Mouse (Mus musculus): ENCODE results near the gene Elob. TPM values are rescaled to one million over a fixed set of nuclear protein-coding genes. Genes with fewer than 3 reads are reported as not detected.

Elob gene
- polyA plus RNA-seq (2015; fragmentation: Nextera tagmentation; extraction: Ambion mirVana) = 632 and 659 TPM in 2 replicates

GRCm38 (mm10) chr17:23829064-23829619 lies at the start of gene Elob:
Gene Elob, minus strand, starts transcription at chr17:23829136.

GRCm38 (mm10) chr17:23867756-23868155 lies 38.8 kb upstream of the Elob start, which contains the start of gene Prss21:
Gene Prss21, plus strand, starts transcription at chr17:23868056.

GRCm38 (mm10) chr17:23843812-23844273 lies 14.9 kb upstream of the Elob start, which contains the start of the genes Prss32 and Prss41:
Gene Prss32, plus strand, starts transcription at chr17:23843855.
Gene Prss41, minus strand, starts transcription at chr17:23844172.

GRCm38 (mm10) chr17:23836006-23836575 lies 7.2 kb upstream of the Elob start, which contains the start of gene Prss33:
Gene Prss33, minus strand, starts transcription at chr17:23836056.

GRCm38 (mm10) chr17:23790269-23791078 lies 38.5 kb downstream of the Elob start, which contains the start of gene Srrm2:
Gene Srrm2, plus strand, starts transcription at chr17:23790532.

GRCm38 (mm10) chr17:23785561-23786471 lies 43.1 kb downstream of the Elob start, which contains the start of gene Flywch2:
Gene Flywch2, minus strand, starts transcription at chr17:23786081.

Other genes starting within 250 kb of the Elob start
- 1.9 and 2.2 TPM in 2 replicates for gene Zfp13, start 229.6 kb downstream of the Elob start, polyA plus RNA-seq (2015; fragmentation: Nextera tagmentation; extraction: Ambion mirVana)
- not detected in 2 replicates for gene Zscan10, start 228.3 kb downstream of the Elob start, polyA plus RNA-seq (2015; fragmentation: Nextera tagmentation; extraction: Ambion mirVana)
- 3.0 and 4.4 TPM in 2 replicates for gene Mmp25, start 183.9 kb downstream of the Elob start, polyA plus RNA-seq (2015; fragmentation: Nextera tagmentation; extraction: Ambion mirVana)
- 0.11 and 0.35 TPM in 2 replicates for gene Bicdl2, start 168.6 kb downstream of the Elob start, polyA plus RNA-seq (2015; fragmentation: Nextera tagmentation; extraction: Ambion mirVana)
- gene Hcfc1r1, start 155.5 kb downstream of the Elob start, polyA plus RNA-seq (2015; fragmentation: Nextera tagmentation; extraction: Ambion mirVana) = 43.1 and 43.5 TPM in 2 replicates
- 21.1 and 22.3 TPM in 2 replicates for gene Thoc6, start 155.3 kb downstream of the Elob start, polyA plus RNA-seq (2015; fragmentation: Nextera tagmentation; extraction: Ambion mirVana)
- 3.4 and 4.0 TPM in 2 replicates for gene Tnfrsf12a, start 151.7 kb downstream of the Elob start, polyA plus RNA-seq (2015; fragmentation: Nextera tagmentation; extraction: Ambion mirVana)
- 0.11 TPM in 1 of 2 replicates, not detected in the other for gene Cldn6, start 149.9 kb downstream of the Elob start, polyA plus RNA-seq (2015; fragmentation: Nextera tagmentation; extraction: Ambion mirVana)
- 0.08 TPM in 2 replicates for gene Cldn9, start 145.1 kb downstream of the Elob start, polyA plus RNA-seq (2015; fragmentation: Nextera tagmentation; extraction: Ambion mirVana)
- 0.11 TPM in 1 of 2 replicates, not detected in the other for gene 1520401A03Rik, start 106.4 kb downstream of the Elob start, polyA plus RNA-seq (2015; fragmentation: Nextera tagmentation; extraction: Ambion mirVana)
- 37.2 and 39.2 TPM in 2 replicates for gene Pkmyt1, start 102.8 kb downstream of the Elob start, polyA plus RNA-seq (2015; fragmentation: Nextera tagmentation; extraction: Ambion mirVana)
- gene Paqr4, start 88.3 kb downstream of the Elob start, polyA plus RNA-seq (2015; fragmentation: Nextera tagmentation; extraction: Ambion mirVana) = 10.5 and 12.2 TPM in 2 replicates
- not detected in 2 replicates for gene Kremen2, start 83.3 kb downstream of the Elob start, polyA plus RNA-seq (2015; fragmentation: Nextera tagmentation; extraction: Ambion mirVana)
- gene Flywch1, start 57.5 kb downstream of the Elob start, polyA plus RNA-seq (2015; fragmentation: Nextera tagmentation; extraction: Ambion mirVana) = 19.2 and 22.6 TPM in 2 replicates
- 3.5 and 6.6 TPM in 2 replicates for gene Flywch2, start 43.1 kb downstream of the Elob start, polyA plus RNA-seq (2015; fragmentation: Nextera tagmentation; extraction: Ambion mirVana)
- gene Srrm2, start 38.6 kb downstream of the Elob start, polyA plus RNA-seq (2015; fragmentation: Nextera tagmentation; extraction: Ambion mirVana) = 290 and 303 TPM in 2 replicates
- gene Prss33, start 6.9 kb upstream of the Elob start, polyA plus RNA-seq (2015; fragmentation: Nextera tagmentation; extraction: Ambion mirVana) = not detected in 2 replicates
- gene Prss32, start 14.7 kb upstream of the Elob start, polyA plus RNA-seq (2015; fragmentation: Nextera tagmentation; extraction: Ambion mirVana) = not detected in 2 replicates
- gene Prss41, start 15.0 kb upstream of the Elob start, polyA plus RNA-seq (2015; fragmentation: Nextera tagmentation; extraction: Ambion mirVana) = not detected in 2 replicates
- gene Prss21, start 38.9 kb upstream of the Elob start, polyA plus RNA-seq (2015; fragmentation: Nextera tagmentation; extraction: Ambion mirVana) = not detected in 2 replicates
- gene Dcpp1, start 51.7 kb upstream of the Elob start, polyA plus RNA-seq (2015; fragmentation: Nextera tagmentation; extraction: Ambion mirVana) = not detected in 2 replicates
- gene Dcpp2, start 51.7 kb upstream of the Elob start, polyA plus RNA-seq (2015; fragmentation: Nextera tagmentation; extraction: Ambion mirVana) = not detected in 2 replicates
- gene Dcpp3, start 88.3 kb upstream of the Elob start, polyA plus RNA-seq (2015; fragmentation: Nextera tagmentation; extraction: Ambion mirVana) = not detected in 2 replicates
- gene Sbp, start 112.5 kb upstream of the Elob start, polyA plus RNA-seq (2015; fragmentation: Nextera tagmentation; extraction: Ambion mirVana) = not detected in 2 replicates
- gene Sbpl, start 126.1 kb upstream of the Elob start, polyA plus RNA-seq (2015; fragmentation: Nextera tagmentation; extraction: Ambion mirVana) = not detected in 2 replicates
- 0.20 and 0.36 TPM in 2 replicates for gene Prss30, start 151.4 kb upstream of the Elob start, polyA plus RNA-seq (2015; fragmentation: Nextera tagmentation; extraction: Ambion mirVana)
- gene Prss22, start 169.0 kb upstream of the Elob start, polyA plus RNA-seq (2015; fragmentation: Nextera tagmentation; extraction: Ambion mirVana) = not detected in 2 replicates
- gene Prss27, start 209.0 kb upstream of the Elob start, polyA plus RNA-seq (2015; fragmentation: Nextera tagmentation; extraction: Ambion mirVana) = not detected in 2 replicates
- 16.6 and 18.2 TPM in 2 replicates for gene Kctd5, start 244.3 kb upstream of the Elob start, polyA plus RNA-seq (2015; fragmentation: Nextera tagmentation; extraction: Ambion mirVana)